Mouse (Mus musculus) cerebellum, adult 18-20 months (tissue): ENCODE results near the gene Zfp790.
A peak's percentile ranks its signal among the peaks of the same experiment; 100 is the strongest.
"Not testable (repeated sequence)": the region's sequence is repeated elsewhere in the genome, so short reads cannot be mapped to it uniquely, and the experiment has no call there.

Source experiments
- DNase-seq, 2 experiments: peaks; one replicate each; pipeline ENCODE4 v3.0.0; 2021

Zfp790 gene

DNA sequence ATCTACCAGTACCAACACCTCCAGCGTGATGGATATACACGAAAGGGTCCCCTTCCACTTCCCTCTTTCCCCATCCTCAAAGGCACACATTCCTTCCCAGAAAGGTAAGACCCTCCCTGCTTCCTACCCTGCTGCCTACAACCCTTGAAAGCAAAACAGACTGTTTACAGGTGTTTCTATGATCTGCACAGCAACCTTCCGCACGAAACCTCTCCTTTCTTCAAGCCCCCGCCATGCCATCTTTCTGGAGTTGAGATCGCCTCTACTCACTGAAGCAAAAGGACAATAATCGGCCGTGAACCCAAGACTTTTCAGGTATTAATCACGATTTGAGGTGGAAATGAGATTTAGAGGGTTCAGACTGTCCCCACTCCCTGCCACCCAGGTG, 36.9 kb downstream of the Zfp790 start:
- peak in 1 of 2 experiments; percentile 19 for DNase-seq

DNA sequence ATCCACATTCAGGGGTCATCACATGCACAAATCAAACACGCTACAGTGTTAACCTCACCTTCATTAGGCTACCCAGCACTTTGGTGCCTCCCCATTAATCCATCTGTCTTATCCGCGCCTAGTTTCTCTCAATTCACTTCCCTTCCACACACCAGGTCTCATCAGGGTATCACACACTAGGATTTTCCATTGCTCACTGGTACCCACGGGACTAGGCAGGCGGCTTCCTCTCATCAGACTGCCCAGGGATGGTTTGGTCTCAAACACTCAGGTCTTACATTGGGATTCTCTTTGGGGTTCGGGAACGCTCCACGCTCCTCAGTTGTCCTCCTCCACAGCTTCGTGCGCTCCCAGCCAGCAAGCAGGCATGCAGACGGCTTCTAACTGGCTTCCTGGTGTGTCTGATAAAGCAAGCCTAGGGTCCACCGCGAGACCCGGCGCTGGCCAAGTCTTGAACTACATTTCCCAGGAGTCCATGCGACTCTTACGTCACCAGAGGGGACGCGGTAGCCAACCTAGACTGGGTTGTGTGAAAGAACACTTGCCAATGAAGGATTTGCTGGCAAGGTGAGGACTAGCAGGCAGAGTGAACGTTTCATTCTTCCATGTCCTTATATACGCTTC, 37.4 kb downstream of the Zfp790 start, which contains the start of gene Zfp940:
TSS of gene Zfp940 (minus strand) at position 451 of the 624 bp plus-strand sequence.
- peak; percentile 89 to 92 for DNase-seq

DNA sequence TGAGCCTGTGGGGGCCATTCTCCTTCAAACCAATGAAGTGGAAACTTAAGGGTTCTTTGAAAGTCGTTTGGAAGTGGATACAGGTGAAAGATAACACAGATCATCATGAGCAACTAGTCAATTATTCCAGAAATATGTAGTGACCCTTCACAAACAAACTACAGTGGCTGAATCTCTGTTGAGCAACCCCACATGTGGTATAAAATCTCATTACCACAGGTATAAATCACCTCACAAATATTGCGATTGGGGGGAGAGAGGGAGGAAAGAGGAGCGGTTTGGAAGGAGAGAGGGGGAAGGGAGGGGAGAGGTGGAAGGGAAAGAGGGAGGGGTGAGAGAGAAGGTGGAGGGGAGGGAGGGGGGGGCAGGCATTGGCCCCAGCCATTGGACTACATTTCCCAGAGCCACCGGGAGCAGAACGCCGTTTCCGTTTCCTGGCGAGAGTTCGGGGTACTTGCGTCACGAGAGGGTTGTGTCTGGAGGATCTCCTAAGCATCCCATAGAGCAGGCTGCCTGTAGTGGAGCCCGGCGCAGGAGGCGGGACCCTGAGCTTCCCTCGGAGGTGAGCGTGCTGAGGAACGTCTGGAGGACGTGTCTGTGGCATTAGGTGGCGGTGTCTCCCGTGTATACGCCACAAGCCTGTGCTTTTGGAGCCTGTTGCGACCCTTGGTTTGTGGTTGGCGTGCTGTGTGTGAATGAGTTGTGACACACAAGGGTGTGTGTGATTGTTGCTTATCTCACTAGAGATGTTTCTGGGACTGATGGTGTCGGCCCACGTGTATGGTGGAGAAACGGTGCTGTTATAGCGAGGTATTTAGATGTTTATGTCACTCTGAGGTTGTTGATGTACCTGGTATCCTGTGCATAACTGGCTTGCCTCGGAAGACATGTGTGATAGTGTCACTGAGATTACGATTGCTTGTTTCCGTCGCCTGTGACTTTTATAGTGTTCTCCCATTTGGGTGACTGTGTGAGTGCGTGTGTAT, 43.9 kb downstream of the Zfp790 start, which contains the start of gene Zfp420:
TSS of gene Zfp420 (plus strand) at position 448 of the 986 bp plus-strand sequence.
- peak; percentile 92 to 98 for DNase-seq

DNA sequence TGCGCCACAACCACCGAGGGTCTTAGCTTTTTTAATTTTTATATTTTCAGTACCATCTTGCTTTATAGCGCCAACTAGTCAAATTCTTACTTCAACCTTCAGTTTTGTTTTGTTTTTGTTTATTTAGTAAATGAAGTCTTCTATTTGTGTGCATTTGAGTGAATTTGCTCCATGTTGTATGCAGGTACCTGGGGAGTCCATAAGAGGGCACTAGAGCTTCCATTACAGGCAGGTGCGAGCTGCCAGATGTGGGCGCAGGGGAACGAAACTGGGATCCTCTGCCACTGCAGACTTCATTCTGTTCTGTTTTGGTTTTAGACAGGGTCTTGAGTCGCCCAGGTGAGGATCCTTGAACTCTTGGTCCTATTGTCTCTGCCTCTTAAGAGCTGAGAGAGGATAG, 45.7 kb downstream of the Zfp790 start:
- DNase-seq, result no peak

DNA sequence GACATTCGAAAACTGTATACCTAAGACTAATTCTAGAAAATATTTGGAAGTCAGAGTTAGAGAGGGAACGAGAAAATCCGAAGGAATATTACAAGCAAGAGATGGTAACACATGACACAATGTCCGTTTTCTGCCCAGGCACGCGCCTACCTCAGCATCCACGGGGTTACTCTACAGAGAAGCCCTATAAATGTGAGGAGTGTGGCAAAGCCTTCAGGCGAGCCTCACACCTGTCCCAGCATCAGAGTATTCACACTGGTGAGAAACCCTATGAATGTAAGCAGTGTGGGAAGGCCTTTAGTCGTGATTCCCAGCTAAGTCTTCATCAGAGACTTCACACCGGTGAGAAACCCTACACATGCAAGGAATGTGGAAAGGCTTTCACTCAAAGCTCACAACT, 58.3 kb downstream of the Zfp790 start:
- DNase-seq, result no peak

DNA sequence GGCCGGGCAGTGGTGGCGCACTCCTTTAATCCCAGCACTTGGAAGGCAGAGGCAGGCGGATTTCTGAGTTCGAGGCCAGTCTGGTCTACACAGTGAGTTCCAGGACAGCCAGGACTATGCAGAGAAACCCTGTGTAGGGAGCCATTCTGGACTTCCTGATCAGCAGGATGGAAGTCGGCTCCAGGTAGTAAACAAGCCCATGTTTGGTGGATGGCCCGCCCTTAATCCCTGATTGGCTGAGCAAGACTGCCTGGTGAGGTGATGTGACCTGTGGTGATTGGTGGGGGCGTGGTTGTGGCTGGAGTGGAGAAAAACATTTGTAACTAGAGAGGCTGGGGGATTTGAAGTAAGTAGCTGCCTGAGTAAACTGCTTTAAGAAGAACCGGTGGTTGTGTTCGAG, 61.6 kb downstream of the Zfp790 start:
- not testable (repeated sequence) for DNase-seq

DNA sequence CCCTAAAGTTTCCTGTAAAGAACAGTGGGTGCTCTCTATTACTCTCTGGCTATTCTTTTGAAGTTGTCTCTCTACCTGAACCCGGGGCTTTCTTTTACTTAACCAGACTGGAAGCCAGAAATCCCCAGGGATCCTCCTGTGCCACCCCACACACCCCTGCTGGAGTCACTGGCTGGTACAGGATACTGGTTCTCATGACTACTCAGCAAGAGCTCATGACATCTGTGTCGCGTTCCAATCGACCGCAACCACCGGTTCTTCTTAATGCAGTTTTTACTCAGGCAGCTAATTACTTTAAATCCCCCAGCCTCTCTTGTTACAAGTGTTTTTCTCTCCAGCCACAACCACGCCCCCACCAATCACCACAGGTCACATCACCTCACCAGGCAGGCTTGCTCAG, 64.1 kb downstream of the Zfp790 start:
- DNase-seq, result no peak
